Mouse (Mus musculus) liver, postnatal 0 days (tissue): Measurements from ENCODE around the gene Klf6.

Source experiments
- CTCF ChIP-seq: sonication (generic); IDR thresholded peaks from 2 replicates; pipeline ENCODE4 v1.5.1; 2016; ENCODE audit warnings: antibody characterized with exemption, low read depth
- EP300 ChIP-seq: IDR thresholded peaks from 2 replicates; pipeline ENCODE4 v1.6.1; 2016; ENCODE audit warnings: antibody characterized with exemption, low read depth, mild to moderate bottlenecking

DNA sequence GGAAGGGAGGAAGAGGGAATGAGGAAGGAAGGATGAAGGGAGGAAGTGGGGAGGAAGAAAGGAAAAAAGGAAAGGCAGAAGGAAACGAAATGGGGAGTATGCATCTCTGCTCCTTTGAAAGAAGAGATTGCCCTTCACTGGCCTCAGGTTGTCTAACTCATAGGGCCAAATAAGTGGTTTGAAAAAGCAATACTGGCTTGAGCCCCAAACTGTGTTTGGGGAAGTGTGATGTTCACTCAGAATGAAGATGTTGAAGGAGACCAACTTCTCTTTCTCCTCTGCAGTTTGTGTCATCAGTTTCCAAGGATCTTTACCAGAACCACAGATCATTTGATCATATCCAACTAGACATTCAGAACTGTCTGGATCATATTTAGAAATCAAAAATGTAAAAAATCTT is 27.4 kb downstream of the Klf6 start:
- TF ChIP-seq CTCF, result no peak
- no peak for TF ChIP-seq EP300
